Mouse (Mus musculus) spleen, postnatal 4 days (tissue): ENCODE results near the gene Mrpl48.
"Not testable (repeated sequence)": the region's sequence is repeated elsewhere in the genome, so short reads cannot be mapped to it uniquely, and the experiment has no call there.

Source experiments
- DNase-seq, 2 experiments: peaks; one replicate each; pipeline ENCODE4 v3.0.0; 2022; ENCODE audit warnings: low spot score in 2 of 2

Gene Mrpl48

DNA sequence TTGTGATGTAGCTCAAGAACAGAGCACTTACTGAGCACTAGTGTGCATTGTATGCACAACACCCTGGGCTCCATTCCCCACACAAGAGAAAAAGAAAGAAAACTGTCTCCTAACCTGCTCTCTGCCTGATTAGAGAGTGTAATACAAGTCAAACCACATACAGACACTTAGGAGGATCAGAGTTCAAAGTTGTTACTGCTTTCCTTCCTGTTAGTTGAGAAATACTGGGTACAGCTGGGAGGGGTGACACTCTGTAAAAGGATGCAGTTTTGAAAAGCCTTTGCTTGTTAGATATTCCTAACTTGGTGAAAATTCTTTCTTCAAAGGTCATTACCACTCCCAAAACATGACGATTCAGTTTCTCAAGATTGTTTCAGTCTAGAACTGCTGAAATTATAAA lies 18.3 kb downstream of the Mrpl48 start:
- no peak for DNase-seq

DNA sequence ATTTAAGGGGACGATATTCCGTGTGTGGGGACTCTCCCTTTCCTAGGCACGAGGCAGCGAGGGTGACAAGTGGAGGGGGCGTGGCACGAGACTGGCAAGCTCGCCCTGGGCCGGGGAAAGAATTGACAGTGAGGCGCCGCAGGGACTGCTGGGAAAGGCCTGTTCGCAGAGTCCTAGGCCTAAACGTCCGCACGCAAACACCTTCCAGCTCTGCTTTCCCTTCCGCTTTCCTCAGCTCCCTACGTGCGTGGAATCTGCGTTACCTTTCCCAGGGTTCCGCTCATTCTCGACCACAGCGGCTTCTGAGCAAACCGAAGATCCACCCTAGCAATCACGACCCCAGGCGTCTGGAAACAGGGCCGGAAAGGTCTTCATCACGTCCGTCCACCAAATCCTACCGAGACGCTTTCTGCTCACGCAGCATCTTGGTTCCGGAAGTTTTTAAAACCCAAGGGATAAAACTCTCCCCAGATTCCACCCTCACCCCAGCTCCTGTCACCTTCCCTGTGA lies 25.3 kb downstream of the Mrpl48 start:
- DNase-seq: peak; percentile 86 to 91

DNA sequence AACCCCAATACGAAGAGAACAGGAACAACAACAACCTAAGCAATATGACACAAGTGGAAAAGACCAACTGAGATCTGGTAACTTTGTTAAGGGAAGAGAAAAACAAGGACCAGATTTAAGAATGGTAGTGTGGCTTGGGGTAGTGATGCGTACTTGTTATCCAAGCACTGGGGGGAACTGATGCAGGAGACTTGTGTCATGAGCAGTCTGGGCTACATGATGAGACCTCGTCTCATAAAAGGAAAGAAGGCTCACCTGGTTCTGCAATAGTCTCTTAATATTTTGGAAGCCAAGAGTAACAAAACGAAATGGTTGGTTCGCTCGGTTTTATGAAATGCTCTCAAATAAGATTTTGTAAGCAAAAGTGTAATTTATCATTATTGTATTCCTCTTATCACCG lies 25.9 kb downstream of the Mrpl48 start:
- DNase-seq: no peak

DNA sequence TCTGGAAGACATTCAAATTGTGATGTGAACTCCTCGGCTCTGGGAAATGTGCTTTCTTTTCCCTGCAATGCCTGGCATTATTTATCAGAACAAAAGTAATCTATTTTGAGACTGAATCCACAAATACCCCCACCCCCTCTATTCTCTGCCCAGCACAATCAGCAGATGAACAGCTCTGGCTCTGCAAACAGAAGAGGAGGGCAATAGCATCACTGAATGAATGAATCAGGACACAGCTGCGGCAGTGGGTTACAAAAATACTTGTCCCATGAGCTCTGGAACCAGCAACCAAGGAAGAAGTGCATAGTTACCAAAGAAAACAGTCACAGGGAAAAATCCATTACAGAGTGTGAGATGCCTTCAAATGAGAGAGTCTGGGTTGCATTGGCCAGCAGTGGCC lies 29.3 kb downstream of the Mrpl48 start:
- no peak for DNase-seq

DNA sequence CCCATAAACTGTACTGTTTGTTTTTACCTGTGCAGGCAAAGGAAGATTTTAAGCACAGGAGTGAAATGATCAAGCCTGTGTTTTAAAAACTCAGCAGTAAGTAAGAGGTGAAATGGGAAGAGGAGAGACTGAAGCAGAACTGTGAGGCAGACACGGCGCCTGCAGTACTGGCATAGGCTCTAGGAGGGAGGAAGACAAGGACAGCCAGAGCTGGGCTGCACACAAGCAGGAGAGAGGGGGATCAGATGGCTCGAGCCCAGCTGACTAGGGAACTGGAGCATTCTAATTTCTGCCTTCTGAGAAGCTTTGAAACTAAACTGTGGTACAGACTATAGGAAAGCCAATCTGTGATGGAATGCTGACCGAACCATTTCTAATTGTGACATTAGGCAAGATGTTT lies 35.4 kb downstream of the Mrpl48 start:
- DNase-seq: no peak

DNA sequence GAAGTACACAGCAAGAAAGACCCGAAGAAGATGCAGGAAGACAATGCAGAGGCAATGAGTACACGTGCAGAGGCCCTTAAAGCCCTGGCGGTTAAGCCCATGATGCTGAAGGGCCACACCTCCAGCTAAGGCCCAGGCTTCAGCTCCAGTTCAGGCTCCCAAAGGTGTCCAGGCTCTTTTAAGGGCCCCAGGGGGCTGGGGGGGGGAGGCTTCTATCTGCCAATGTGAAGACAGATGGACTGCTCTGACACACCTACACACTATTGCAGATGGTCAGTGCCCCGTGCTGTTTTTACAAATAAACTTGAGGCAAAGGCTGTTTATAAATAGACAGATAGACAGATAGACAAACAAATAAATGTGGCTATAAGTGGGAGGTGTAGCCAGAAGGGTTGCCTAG lies 36.0 kb downstream of the Mrpl48 start:
- no peak for DNase-seq

DNA sequence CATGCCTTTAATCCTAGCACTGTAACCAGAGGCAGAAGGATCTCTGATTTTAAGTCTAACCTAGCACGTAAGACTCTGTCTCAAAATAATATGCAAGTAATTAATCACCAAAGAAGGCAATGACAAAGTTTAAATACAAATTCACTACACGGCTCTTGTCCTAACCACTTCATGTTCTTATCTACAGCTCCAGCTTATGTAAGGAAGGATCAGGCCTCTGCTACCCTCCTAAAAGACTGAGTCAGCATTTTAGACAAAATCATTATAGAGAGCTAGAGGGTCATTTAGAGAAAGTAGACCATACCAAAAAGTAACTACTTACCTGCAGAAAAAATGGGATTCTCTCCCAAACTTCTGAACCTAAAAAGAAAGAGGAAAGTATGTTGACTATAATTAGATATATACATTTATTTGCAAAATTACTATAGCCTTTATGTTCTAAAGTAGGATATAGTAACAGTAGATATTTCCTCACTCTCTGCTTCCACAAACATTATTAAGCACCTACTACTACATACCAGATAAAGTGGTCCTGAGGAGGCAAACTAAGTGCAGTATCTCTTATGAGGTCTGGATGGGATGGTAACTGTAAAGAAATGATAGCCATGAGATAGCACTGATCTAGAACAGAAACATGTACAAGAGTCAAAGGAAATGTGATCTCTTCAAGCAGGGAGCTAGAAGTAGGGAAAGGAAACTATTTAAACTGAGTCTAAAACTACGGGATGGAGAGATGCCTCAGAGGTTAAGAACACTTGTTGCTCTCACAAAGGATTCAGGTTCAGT lies 37.0 kb downstream of the Mrpl48 start:
- no peak for DNase-seq

DNA sequence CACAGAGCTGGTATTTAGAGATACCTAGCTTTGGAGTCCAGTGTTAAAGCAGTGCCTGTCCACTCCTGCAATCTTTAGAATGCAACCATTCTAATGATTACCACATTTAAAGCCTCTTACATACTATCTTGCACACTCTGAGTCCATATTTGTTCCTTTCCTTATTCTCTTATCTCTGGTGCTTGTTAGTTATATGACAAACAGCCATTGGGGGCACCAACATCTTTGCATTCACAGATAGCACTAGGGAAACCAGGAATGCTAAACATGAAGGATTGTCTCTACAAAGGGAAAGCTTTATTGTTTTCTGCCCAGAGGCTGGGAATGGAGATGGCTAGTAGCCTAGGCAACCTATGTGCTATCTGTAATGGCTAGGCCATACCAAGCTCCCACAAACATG lies 38.2 kb downstream of the Mrpl48 start:
- no peak for DNase-seq

DNA sequence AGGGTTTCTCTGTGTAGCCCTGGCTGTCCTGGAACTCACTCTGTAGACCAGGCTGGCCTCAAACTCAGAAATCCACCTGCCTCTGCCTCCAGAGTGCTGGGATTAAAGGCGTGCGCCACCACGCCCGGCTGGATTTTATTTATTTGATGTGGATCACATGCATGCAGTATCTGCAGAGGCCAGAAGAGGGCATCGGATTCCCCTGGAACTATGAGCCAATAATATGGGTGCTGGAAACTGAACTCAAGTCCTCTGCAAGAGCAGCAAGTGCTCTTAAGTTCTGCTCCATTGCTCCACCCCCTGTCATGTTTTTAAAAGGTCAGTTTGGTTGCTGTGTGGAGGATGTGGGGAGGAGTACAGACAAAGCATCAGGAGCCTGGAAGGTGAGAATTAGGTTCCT lies 40.9 kb downstream of the Mrpl48 start:
- not testable (repeated sequence) for DNase-seq

DNA sequence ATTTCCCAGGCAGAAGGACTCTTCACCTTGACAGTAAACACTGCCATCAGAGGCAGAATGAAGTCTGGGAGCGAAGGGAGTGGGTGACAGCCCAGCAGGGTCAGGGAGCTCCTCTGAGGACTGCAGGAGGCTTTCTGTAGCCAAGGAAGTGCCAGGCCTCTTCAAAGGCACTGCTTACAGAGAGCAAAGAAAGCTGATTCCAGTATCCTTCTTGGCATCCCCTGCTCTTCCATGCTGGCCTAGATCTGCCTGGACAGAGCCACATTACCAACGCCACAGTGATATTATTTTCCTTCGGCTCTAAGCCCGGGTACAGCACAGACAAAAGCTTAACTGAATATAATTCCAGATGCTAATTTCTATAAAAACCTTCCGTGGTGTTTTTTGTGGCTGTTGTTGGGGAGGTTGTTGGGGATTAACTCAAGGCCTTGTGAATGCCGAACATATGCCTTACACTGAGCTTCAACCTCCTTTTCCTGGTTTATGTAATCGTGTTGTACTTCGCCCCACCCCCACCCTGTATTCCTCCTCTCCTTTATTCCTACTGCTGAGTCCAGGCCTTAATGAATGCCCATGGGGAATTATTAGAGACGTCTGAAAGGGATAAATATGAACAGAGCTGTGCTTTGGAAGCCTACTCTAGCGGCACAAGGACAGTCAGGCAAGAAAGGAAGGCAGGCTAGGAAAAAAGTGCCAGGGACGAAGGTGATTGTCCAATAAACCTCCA lies 46.1 kb downstream of the Mrpl48 start:
- DNase-seq: no peak

DNA sequence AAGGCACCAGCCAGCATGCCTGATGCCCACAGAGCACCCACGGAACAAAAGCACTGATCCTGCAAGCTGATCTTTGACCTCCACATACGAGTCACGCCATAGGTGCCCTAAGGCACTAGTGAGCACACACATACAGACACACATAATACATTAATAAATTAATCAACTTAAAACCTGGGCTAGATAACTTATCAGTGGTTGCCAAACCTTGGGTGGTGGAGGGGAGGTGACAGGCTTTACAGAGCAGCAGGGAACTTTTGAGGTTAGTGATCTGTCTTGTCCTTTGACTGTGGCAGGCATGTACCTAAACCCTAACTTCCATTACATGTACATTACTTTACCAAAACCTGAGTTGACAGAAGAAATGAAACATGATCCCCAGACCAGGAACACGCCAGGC lies 48.8 kb downstream of the Mrpl48 start:
- no peak for DNase-seq

DNA sequence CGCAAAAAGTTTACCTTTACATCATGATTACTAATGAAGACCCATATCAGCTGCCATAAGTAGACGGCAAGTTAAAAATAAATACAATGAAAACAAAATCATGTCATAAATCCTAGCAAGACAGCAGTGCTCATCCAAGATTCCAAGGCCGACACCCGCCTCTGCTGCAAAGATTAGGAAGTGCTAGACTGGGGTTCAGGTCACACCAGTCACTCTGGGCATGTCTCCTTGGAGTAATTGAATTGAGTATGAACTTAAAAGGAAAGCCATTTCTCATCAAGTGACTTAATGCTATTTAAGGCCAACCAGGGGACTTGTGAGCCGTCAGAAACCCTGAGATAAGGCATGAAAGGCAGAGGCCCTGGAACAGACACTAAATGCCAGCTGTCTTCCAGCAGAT lies 50.9 kb downstream of the Mrpl48 start:
- no peak for DNase-seq

DNA sequence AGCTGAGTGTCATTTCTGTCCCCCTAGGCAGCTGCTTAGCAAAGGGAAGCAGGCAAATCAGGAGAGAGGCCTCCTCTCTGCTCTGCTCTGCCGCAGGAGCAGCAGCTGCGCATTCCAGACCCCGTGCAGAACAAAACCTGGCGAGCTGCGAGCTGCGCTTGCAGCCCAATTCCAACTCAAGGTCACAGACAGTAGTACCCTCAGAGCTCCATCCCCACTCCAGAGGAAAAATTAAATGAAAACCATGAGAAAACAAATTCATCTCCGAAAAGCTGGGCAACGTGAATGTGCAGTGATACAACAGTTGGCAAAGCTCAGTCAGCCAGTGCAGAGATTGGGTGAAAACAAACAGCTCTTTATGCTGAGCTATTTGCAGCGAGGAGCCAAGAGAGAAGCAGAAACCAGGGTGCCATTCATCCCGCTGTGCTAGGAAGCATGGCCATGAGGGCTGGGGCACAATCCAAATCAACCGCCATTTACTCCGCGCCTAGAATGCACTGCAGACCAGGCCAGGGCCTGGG lies 52.6 kb downstream of the Mrpl48 start:
- no peak for DNase-seq

DNA sequence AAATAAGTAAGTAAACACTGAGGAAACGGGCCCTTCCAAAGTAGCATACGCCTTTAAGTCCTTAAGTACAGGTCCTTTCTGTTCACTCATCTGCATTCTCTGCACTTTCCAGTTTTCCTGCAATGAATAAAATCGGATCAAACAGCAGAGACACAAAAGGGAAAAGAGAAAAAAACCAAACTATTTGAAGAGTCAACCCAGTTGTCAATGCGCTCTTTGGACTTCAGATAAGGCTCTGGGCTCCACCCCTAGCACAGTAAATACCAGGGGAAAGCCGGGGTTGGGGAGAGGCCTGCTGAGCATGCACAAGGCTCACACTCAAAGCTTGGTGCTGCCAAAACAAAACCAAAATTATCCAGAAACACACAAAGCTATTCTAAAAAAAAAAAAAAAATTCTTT lies 53.2 kb downstream of the Mrpl48 start:
- no peak for DNase-seq

DNA sequence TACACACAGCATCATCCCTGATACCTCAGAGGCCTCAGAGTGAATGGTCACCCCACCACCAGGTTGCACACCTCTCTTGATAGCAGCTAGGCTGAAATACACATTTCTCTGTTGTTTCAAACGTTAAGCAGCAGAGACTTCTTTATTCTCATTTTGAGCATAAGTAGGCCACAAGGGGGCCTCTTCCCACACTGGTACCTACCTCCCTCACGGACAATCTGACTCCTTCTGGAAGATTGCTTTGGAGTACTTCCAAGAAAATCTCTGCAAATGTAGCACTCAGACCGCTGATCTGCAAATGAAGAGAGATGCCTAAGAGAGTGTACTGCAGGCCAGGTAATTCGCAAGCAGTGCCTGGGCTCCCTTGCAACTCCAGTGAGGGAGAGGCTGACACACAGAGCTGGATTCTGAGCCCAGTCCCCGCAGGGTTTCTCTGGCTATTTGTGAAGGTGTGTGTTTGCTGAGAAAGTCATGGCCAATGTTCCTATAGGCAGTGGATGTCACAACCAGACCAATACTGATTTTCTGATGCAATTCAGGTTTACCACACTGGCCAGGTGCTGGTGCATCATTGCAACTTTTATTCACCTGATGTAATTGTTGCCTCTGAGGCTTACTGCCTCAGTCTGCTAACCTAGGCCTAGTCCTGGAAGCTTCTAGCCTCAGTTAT lies 57.6 kb downstream of the Mrpl48 start:
- no peak for DNase-seq

DNA sequence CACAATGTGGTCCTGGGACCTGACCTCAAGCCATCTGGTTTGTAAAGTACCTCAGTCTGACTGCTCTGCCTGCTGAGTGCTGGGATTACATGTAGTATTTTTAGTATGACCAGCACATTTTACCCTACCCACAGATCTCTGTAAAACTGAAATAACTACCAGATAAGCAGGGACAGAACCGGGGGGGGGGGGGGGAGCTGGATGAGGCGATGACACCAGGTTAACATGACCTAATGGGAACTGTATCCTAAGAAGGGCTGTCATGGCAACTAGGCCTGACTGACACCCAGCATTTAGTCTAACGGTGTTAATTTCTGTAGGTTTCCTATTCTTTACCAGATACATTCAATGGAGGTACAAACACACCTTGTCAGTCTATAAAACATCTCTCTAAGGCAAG lies 58.3 kb downstream of the Mrpl48 start:
- DNase-seq: no peak

DNA sequence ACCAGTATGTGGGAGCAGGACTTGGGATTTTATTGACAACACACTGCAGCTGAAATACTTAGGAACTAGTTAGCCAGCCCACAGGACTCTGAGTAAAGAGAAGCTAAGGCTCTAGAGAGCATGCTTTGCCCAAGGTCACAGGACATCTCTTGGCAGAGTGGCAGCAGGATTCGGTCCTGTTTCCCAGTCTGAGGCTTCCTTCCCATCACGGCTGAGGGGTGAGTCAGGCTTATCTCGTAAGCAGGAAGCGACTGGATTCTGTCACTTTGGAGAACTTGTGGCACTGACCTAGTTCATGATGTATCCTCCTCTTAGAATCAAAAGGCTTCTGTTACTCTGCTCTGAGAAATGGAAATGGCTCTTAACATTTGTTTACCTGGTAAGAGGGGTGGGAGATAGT lies 60.5 kb downstream of the Mrpl48 start:
- DNase-seq: no peak

DNA sequence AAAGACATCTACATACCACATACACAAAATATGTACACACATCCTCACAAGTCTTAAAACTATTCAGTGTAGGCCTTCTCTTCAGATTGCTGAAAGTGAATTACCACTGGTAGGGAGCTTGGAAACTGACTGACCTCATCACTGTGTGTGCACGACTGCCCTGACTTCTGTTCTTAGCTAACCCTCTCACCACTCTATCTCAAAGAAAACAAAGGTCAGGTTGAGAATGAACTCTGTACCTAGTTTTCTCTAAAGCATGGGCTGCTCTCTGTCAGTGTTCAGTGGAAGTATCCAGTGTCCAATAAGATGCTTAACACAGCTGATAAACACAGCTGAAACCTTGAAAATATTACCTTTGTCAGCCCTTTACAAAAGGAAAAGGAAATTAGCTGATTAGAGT lies 63.7 kb downstream of the Mrpl48 start:
- no peak for DNase-seq

DNA sequence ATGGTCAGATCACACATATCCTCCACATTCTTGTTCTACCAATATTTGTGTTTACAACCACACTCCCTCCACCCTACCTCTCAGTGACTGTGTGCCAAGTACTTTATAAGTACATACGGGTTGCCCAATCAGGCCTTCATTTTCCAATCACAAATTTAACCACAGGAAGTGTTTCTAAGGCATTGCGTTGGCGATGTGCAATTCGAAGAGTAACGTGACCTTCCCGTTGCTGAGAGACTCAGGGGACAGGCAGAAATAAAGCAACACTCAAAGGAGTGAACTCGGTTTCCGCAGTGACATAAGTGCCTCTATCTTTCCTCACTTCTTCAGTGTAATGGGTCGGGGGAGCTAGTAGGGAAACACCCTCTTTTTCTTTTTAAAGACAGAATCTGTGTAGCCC lies 68.6 kb downstream of the Mrpl48 start:
- peak in 1 of 2 experiments; percentile 15 for DNase-seq

DNA sequence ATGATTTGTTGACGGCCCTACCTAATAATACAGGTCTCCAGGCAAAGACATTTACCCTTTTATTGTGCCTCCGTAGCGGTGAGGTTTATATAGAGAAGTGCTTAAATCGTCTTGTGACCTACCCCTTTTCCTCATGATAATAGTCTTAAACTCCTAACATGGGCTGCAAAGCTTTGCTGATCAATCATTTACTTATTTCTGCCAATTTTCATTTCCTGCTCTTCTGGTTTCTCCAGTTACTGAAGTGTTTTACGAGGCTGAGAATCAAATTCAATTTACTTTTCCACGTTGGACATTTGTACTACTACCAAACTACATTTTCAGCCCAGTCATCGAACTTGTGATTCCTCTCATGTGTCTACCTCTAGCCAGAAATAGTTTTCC lies 70.6 kb downstream of the Mrpl48 start:
- no peak for DNase-seq

DNA sequence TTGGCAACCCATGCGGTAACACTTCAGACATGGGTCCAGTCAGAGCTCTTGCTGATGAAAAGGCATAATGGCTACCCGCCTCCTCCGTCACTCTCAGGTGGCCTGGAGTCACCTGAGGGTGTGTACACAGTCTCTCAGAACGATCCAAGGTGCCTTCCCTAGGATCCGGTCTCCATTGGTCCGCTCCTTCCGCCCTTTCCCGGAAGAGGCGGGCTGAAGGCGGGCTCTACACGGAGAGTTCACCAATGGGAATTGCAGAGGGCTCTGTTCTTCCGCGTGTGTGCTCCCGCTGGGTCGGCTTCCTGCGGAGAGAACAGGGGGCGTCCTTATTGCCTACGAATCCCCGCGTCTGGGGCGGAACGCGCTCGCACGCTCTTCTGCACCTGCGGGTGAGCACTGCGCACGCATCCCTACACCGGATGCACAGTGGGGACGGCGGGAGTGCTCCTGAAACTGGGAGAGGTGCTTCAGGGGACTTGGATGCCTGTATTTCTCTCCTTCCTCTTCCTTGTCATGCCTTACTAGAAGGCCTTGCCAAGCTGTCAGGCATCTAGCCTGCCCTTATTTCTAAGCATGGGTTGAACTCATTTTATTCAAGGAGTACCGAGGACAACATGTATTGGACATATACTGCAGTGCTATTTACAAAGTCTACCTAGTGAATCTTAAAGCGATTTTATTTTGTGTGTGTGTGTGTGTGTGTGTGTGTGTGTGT lies 71.1 kb downstream of the Mrpl48 start, which contains the start of gene Coa4:
TSS of gene Coa4 (plus strand) at position 268 of the 715 bp plus-strand sequence.
- DNase-seq: peak; percentile 82 to 90

DNA sequence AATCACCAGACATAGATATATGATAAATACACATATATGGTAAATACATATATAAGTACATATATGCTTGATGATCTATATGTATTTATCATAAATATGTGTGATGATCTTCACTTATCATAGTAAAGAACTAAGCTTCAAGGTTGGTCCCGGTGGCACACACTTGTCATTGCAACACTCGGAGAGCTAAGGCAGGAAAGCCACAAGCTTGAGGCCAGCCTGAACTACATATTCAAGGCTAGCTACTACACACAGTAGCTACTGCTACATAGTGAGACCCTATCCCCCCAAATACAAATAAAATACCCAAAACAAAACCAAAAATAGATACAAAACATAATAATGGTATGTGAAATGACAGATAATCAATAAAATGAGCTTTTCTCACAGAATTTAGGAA lies 72.3 kb downstream of the Mrpl48 start:
- no peak for DNase-seq
